Mouse (Mus musculus) thymus, adult 18-20 months (tissue): Measurements from ENCODE around the gene Taf1.

Experiments used
- DNase-seq, 2 experiments: peaks; one replicate each; pipeline ENCODE4 v3.0.0; 2022; ENCODE audit warnings: mixed read lengths in 2 of 2

The Taf1 gene

GRCm38 (mm10) chrX:101532347-101533221 lies at the start of gene Taf1:
Taf1 (plus strand) TSS chrX:101532734.
- peak; percentile 80 to 92 for DNase-seq

GRCm38 (mm10) chrX:101486487-101487152 lies 45.9 kb upstream of the Taf1 start:
- peak; percentile 5 to 11 for DNase-seq

GRCm38 (mm10) chrX:101504636-101505035 lies 27.9 kb upstream of the Taf1 start:
- DNase-seq, result peak in 1 of 2 experiments; percentile 9

- no peak for DNase-seq
These were observed 16.8 kb upstream of the Taf1 start for GRCm38 (mm10) chrX:101515710-101516109.

GRCm38 (mm10) chrX:101518006-101518405 lies 14.5 kb upstream of the Taf1 start:
- DNase-seq, result no peak

- no peak for DNase-seq
These were observed 10.5 kb upstream of the Taf1 start for GRCm38 (mm10) chrX:101522027-101522426.

- no peak for DNase-seq
These were observed 5.2 kb upstream of the Taf1 start for GRCm38 (mm10) chrX:101527356-101527755.

- no peak for DNase-seq
These were observed 52.9 kb downstream of the Taf1 start for GRCm38 (mm10) chrX:101585455-101585854.

- DNase-seq, result no peak
These were observed 83.6 kb downstream of the Taf1 start for GRCm38 (mm10) chrX:101616183-101616582.

- DNase-seq, result no peak
These were observed 85.4 kb downstream of the Taf1 start for GRCm38 (mm10) chrX:101617889-101618288.

- no peak for DNase-seq
These were observed 87.8 kb downstream of the Taf1 start for GRCm38 (mm10) chrX:101620317-101620716.

GRCm38 (mm10) chrX:101622539-101622938 lies 90.0 kb downstream of the Taf1 start:
- no peak for DNase-seq

GRCm38 (mm10) chrX:101636821-101637525 lies 104.4 kb downstream of the Taf1 start:
- no peak for DNase-seq

- no peak for DNase-seq
These were observed 106.3 kb downstream of the Taf1 start for GRCm38 (mm10) chrX:101638856-101639255.

GRCm38 (mm10) chrX:101639306-101639705 lies 106.8 kb downstream of the Taf1 start:
- DNase-seq, result peak in 1 of 2 experiments; percentile 4

- peak; percentile 73 to 89 for DNase-seq
These were observed 107.2 kb downstream of the Taf1 start, which contains the start of gene Ogt for GRCm38 (mm10) chrX:101639741-101640166. Ogt (plus strand) TSS chrX:101640060.

- peak; percentile 17 to 20 for DNase-seq
These were observed 107.9 kb downstream of the Taf1 start for GRCm38 (mm10) chrX:101640194-101641160.

GRCm38 (mm10) chrX:101641161-101641530 lies 108.6 kb downstream of the Taf1 start:
- no peak for DNase-seq

GRCm38 (mm10) chrX:101642091-101642490 lies 109.6 kb downstream of the Taf1 start:
- no peak for DNase-seq

GRCm38 (mm10) chrX:101645286-101645685 lies 112.8 kb downstream of the Taf1 start:
- DNase-seq, result no peak

GRCm38 (mm10) chrX:101646621-101647020 lies 114.1 kb downstream of the Taf1 start:
- DNase-seq, result no peak
